Mouse (Mus musculus) liver, embryonic 16.5 days (tissue): ENCODE data around the gene Phldb2. TPM values are rescaled to one million over a fixed set of nuclear protein-coding genes. Genes with fewer than 3 reads are reported as not detected.

Experiments
- ATAC-seq: fragments of 200-750 bp; cut with Nextera tagmentation; 2 replicates; pipeline ENCODE4 v1.8.0; 2017; ENCODE audit warnings: low read depth, mild to moderate bottlenecking, moderate number of reproducible peaks, moderate library complexity
- H3K27ac ChIP-seq: fragments of 300-500 bp; sonication (generic); 2 replicates; pipeline ENCODE4 v1.5.1; 2014; ENCODE audit warnings: mild to moderate bottlenecking, low read length
- H3K27me3 ChIP-seq: fragments of 300-500 bp; sonication (generic); 2 replicates; pipeline ENCODE4 v1.6.1; 2014; ENCODE audit warnings: low read depth, low read length, mixed read lengths; ENCODE audit not compliant: control insufficient read depth, insufficient read depth
- H3K36me3 ChIP-seq: fragments of 300-500 bp; sonication (generic); 2 replicates; pipeline ENCODE4 v1.6.1; 2014; ENCODE audit warnings: mild to moderate bottlenecking; ENCODE audit not compliant: control insufficient read depth, insufficient read depth
- H3K4me1 ChIP-seq: fragments of 300-500 bp; sonication (generic); 2 replicates; pipeline ENCODE4 v1.6.1; 2014; ENCODE audit warnings: low read depth, low read length, mixed read lengths; ENCODE audit not compliant: control insufficient read depth
- H3K4me2 ChIP-seq: fragments of 300-500 bp; sonication (generic); 2 replicates; pipeline ENCODE4 v1.6.1; 2014; ENCODE audit warnings: low read depth, low read length, mixed read lengths
- H3K4me3 ChIP-seq: fragments of 300-500 bp; sonication (generic); 2 replicates; pipeline ENCODE4 v1.5.1; 2014; ENCODE audit warnings: low read depth, mild to moderate bottlenecking, low read length
- H3K9ac ChIP-seq: fragments of 300-500 bp; sonication (generic); 2 replicates; pipeline ENCODE4 v1.6.1; 2014; ENCODE audit warnings: low read depth, low read length
- H3K9me3 ChIP-seq: fragments of 300-500 bp; sonication (generic); replicated peaks from 2 replicates; pipeline ENCODE4 v1.6.1; 2016; ENCODE audit warnings: low read length; ENCODE audit not compliant: control insufficient read depth
- WGBS: fragments of 180-500 bp; shearing (Covaris S2); extraction: QIAGEN DNeasy Blood & Tissue Kit; methylation state at CpG from one replicate; pipeline ENCODE4 v1.1.7; 2014; ENCODE audit not compliant: insufficient replicate concordance; 5-methylcytosine and 5-hydroxymethylcytosine counted together
- polyA plus RNA-seq: library from polyadenylated mRNA; unstranded; fragments of >200 nt; fragmentation: Nextera tagmentation; extraction: Ambion mirVana; gene quantifications from 2 replicates; pipeline ENCODE4 v1.2.1, GENCODE M21; 2015

Gene Phldb2
- polyA plus RNA-seq, 1 experiment from 2014 or later: 15.3 TPM

DNA sequence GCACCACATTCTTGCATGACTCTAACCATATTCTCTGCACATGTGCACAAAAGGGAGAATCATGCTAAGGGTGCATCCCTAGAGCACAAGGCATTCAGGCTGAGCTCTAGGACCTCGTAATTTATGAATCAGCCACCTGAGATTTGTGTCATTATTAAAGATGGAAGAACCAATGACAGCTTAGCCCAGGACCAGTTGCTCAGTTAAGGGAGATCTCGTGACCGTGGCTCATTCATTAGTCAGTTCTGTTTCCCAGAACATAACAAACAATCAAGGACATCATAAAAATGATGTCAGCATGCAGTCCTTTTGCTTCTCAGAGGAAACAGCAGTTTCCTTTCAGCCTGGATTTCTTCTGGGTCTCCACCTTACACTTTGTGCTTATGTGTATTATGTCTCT is 7.6 kb upstream of the Phldb2 start:
- Histone ChIP-seq H3K27me3 (no peaks in the 10 kb centered on the region), H3K36me3 (no peaks in the 10 kb centered on the region), H3K9me3 (no peaks in the 10 kb centered on the region), H3K4me2 (no peak overlapping the region), H3K4me3 (no peak overlapping the region), H3K27ac (no peak overlapping the region), H3K4me1 (no peaks in the 10 kb centered on the region), H3K9ac (no peak overlapping the region)
- no peak for ATAC-seq
- WGBS: 56% methylated on average over 3 of the region's 3 CpGs

DNA sequence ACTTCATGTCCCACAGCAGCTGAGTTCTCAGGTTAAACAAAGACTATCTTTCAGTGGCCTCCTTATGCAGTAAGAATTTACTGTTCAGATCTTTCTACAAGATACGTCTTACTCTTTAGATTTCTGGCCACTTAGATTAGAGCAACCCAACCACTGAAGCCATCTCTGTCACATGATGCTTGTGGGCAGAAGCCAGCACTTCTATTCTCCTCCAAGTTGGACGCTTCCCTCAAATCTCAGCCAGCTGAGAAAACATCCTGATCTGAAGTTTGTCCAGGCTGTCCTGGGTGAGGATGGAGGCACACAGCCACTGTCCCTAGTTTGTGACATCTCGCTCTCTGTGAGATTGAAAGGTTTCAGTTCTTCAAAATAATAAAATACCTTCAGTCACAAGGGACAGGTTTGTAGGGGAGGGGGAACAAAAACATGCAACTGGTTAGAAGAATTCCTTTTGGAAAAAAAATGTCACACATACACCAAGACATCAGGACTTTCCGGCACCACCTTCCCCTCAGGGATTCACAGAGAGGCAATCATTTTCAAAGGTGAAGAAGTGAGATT is 3.1 kb upstream of the Phldb2 start:
- no peak overlapping the region for H3K4me2 ChIP-seq
- H3K36me3 ChIP-seq: no peaks in the 10 kb centered on the region
- H3K27ac ChIP-seq: no peak overlapping the region
- no peaks in the 10 kb centered on the region for H3K27me3 ChIP-seq
- no peak overlapping the region for H3K4me3 ChIP-seq
- ATAC-seq: no peak
- H3K9me3 ChIP-seq: no peaks in the 10 kb centered on the region
- H3K4me1 ChIP-seq: no peaks in the 10 kb centered on the region
- 58% methylated on average over 4 of the region's 4 CpGs for WGBS
- H3K9ac ChIP-seq: no peak overlapping the region

DNA sequence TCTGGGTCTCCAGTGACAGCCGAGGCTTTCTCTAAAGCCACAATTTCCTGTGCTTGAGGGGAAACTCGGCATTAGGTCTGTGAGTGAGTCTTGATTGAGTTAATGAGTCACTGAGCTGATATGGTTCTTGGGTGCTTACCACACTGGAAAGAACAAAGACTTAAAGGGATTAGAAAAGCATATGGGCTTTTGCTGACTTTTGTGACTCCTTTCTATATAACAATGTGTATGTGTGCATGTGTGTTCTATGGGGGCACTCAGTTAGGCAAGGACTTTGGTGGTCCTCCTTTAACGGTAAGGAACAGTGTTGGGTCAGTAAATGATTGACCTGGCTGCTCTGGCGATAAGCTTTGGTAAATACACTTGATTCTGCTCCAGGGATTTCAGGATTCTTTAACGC is 897 bp downstream of the Phldb2 start:
- Histone ChIP-seq H3K4me3 (peak overlapping the region; percentile 37), H3K9me3 (no peaks in the 10 kb centered on the region), H3K9ac (no peak overlapping the region), H3K4me1 (no peaks in the 10 kb centered on the region), H3K27me3 (no peaks in the 10 kb centered on the region), H3K27ac (peak overlapping the region; percentile 69), H3K4me2 (no peak overlapping the region), H3K36me3 (no peaks in the 10 kb centered on the region)
- ATAC-seq: peak; percentile 53
- WGBS: 28% methylated on average over 5 of the region's 5 CpGs

DNA sequence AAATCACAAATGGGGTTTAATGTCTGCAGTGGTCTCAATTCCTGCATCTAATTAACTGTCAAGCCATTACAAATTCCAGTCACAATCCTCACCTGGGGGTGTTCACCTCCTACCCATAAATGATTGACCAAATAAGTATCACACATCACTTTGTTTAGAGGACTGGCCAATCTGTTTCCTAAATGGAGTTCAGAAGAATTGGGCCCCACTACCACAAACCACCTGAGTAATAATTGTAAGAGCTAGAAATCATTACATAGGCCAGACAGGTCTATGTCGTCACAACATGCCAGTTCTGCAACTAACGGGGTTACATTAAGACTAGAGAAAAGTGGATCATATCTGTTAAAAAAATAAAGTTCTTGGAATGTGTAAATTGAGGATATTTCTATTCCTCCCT is 1.4 kb downstream of the Phldb2 start:
- Histone ChIP-seq H3K4me2 (peak overlapping the region; percentile 36; the same call in 1 of the 2 replicates), H3K4me3 (peak overlapping the region; percentile 37), H3K27ac (peak overlapping the region; percentile 69), H3K4me1 (no peaks in the 10 kb centered on the region), H3K9me3 (no peaks in the 10 kb centered on the region), H3K9ac (no peak overlapping the region), H3K27me3 (no peaks in the 10 kb centered on the region), H3K36me3 (no peaks in the 10 kb centered on the region)
- 26% methylated on average over 2 of the region's 2 CpGs for WGBS
- peak; percentile 57 for ATAC-seq

DNA sequence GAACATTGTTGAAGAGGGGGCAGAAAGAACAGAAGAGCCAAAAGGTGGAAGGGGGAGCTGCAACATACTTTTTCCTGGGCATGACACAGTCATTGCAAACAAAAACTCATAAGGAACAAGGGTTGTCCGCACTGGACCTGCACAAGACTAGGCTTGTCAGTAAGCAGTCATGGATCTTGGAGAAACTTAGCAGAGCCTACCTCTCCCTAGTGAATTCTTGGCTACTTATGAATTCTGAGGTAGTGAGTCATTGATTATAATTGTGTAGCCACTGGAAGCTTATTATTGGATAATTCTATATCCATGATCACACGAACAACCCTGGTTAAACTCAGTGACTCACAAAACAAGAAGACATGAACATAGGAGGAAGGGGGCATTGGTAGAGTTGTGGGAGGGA is 7.1 kb downstream of the Phldb2 start:
- Histone ChIP-seq H3K27ac (no peak overlapping the region), H3K4me1 (no peaks in the 10 kb centered on the region), H3K9me3 (no peaks in the 10 kb centered on the region), H3K27me3 (no peaks in the 10 kb centered on the region), H3K4me2 (0 out of 2 replicates have a peak overlapping the region, but pooled peaks have one; percentile 1), H3K36me3 (no peaks in the 10 kb centered on the region), H3K9ac (no peak overlapping the region), H3K4me3 (no peak overlapping the region)
- 64% methylated on average over 2 of the region's 2 CpGs for WGBS
- no peak for ATAC-seq

DNA sequence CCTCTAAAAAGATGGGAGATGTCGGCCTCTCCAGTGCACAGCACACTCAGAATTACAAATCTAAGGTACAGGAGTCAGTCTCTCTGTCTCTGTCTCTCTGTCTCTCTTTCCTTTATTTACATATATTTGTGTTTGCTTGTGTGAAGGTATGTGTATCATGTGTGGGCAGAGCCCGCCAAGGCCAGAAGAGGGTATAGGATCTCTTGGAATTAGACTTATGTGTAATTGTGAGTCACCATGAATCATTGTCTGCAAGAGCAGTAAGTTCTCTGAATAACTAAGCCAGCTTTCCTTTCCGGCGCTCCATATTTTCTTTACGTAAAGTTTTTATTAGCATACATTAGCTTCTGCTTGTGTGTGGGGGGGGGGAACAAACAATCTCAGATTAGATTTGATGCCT is 7.7 kb downstream of the Phldb2 start:
- Histone ChIP-seq H3K4me2 (peak overlapping the region; percentile 30; the same call in 1 of the 2 replicates), H3K36me3 (no peaks in the 10 kb centered on the region), H3K4me3 (peak overlapping the region; percentile 17; the same call in 1 of the 2 replicates), H3K9ac (no peak overlapping the region), H3K4me1 (no peaks in the 10 kb centered on the region), H3K27me3 (no peaks in the 10 kb centered on the region), H3K27ac (no peak overlapping the region), H3K9me3 (no peaks in the 10 kb centered on the region)
- WGBS: 64% methylated on average over 5 of the region's 5 CpGs
- ATAC-seq: 0 out of 2 replicates have a peak, but pooled peaks have one; percentile 13

DNA sequence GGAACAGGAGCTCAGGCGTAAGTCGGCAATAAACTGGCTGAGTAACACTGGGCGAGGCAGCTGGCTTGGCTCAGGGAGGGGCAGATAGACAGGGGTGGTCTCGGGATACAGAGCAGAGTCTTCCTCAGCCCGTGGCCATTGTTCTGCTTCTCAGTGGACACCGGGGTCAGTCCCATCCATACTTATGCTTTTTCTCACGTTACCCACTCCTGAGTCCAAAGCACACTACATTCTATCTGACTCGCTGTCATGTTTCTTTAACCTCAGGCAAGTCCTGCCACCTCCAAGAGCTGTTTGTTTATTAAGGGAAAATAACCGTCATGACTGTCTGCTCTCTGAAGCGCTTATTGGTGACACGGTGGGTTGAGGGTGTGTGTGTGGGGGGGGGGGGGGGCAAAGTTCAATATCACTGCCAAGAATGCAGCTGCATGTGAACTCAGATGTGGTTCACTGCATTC is 8.2 kb downstream of the Phldb2 start:
- WGBS: 44% methylated on average over 11 of the region's 11 CpGs
- peak; percentile 76 for ATAC-seq
- H3K9ac ChIP-seq: no peak overlapping the region
- no peaks in the 10 kb centered on the region for H3K4me1 ChIP-seq
- H3K27me3 ChIP-seq: no peaks in the 10 kb centered on the region
- H3K27ac ChIP-seq: 0 out of 2 replicates have a peak overlapping the region, but pooled peaks have one; percentile 26
- H3K4me3 ChIP-seq: no peak overlapping the region
- H3K9me3 ChIP-seq: no peaks in the 10 kb centered on the region
- no peaks in the 10 kb centered on the region for H3K36me3 ChIP-seq
- H3K4me2 ChIP-seq: peak overlapping the region; percentile 30; the same call in 1 of the 2 replicates

DNA sequence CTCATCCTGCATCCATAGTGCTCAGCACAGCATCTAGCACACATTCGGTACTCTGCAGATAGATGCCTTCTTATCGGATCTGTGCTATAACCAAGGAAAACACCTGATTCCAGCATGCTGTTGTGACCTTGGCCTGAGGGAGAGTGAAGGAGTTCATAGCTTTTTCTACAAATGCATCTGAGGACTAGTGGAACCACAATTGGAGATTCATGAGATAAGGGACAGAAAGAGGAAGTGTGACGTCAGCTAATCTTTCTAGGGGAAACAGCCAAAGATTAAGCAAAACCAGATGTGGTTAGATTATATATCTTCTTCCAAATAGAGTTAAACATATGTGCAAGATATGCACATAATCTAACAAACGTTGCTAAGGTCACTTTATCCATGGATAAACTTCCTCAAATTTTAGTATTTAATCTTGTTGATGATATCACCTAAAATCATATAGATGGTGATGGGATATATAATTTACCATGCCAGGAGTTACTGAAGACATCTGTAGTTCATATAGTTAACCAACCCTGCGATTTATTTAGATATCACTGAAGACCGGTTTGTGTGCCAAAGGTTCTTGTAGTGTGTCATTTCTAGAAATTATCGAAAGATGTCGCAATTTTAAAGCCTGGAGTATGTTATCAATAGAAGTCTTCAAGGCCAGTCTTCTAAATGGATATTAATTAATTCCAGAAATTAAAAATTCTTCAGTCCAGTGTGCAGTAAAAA is 11.1 kb downstream of the Phldb2 start:
- H3K4me2 ChIP-seq: no peak overlapping the region
- no peak overlapping the region for H3K27ac ChIP-seq
- H3K4me1 ChIP-seq: no peaks in the 10 kb centered on the region
- no peak overlapping the region for H3K4me3 ChIP-seq
- H3K36me3 ChIP-seq: no peaks in the 10 kb centered on the region; the same call in 1 of the 2 replicates
- no peak for ATAC-seq
- H3K9me3 ChIP-seq: no peaks in the 10 kb centered on the region
- no peak overlapping the region for H3K9ac ChIP-seq
- WGBS: 39% methylated on average over 8 of the region's 8 CpGs
- no peaks in the 10 kb centered on the region for H3K27me3 ChIP-seq

DNA sequence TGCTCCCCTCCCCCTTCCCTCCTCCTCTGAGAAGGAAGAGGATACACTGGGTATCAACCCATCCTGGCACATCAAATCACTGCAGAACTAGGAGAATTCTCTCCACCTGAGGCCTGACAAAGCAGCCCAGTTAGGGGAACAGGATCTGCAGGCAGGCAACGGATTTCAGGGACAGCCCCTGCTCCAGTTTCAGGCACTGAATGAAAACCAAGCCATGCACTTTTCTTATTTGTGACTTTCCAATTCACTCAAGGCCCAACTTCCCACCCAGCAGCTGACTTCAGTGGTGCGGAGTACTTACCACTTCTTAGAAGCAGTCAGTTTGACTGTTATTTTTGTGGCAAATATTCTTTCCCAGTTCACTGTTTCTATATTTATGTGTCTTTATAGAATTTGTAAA is 12.7 kb downstream of the Phldb2 start:
- Histone ChIP-seq H3K27ac (no peak overlapping the region), H3K9me3 (no peaks in the 10 kb centered on the region), H3K36me3 (no peaks in the 10 kb centered on the region; the same call in 1 of the 2 replicates), H3K27me3 (no peaks in the 10 kb centered on the region), H3K4me3 (no peak overlapping the region), H3K4me2 (no peak overlapping the region), H3K9ac (no peak overlapping the region), H3K4me1 (no peaks in the 10 kb centered on the region)
- no peak for ATAC-seq
- 64% methylated on average over 2 of the region's 2 CpGs for WGBS
